Mouse (Mus musculus) hindbrain, embryonic 16.5 days (tissue): ENCODE results near the gene Mcts2. TPM values are rescaled to one million over a fixed set of nuclear protein-coding genes. Genes with fewer than 3 reads are reported as not detected.

ENCODE experiments used
- polyA plus RNA-seq: library from polyadenylated mRNA; unstranded; fragments of >200 nt; fragmentation: Nextera tagmentation; extraction: Ambion mirVana; gene quantifications from 2 replicates; pipeline ENCODE4 v1.2.1, GENCODE M21; 2015

The Mcts2 gene
- polyA plus RNA-seq, 1 experiment from 2014 or later: 36.7 TPM

Other genes starting within 250 kb of the Mcts2 start
- not detected in 2 replicates for gene Defb23, start 222.4 kb upstream of the Mcts2 start, polyA plus RNA-seq
- gene Defb20, start 210.0 kb upstream of the Mcts2 start, polyA plus RNA-seq: not detected in 2 replicates
- gene Defb22, start 196.9 kb upstream of the Mcts2 start, polyA plus RNA-seq: not detected in 2 replicates
- not detected in 2 replicates for gene Defb26, start 175.3 kb upstream of the Mcts2 start, polyA plus RNA-seq
- gene Defb28, start 168.8 kb upstream of the Mcts2 start, polyA plus RNA-seq: not detected in 2 replicates
- gene Defb29, start 146.9 kb upstream of the Mcts2 start, polyA plus RNA-seq: not detected in 2 replicates
- not detected in 2 replicates for gene Gm17416, start 117.7 kb upstream of the Mcts2 start, polyA plus RNA-seq
- gene Defb21, start 114.3 kb upstream of the Mcts2 start, polyA plus RNA-seq: not detected in 2 replicates
- gene Defb19, start 106.7 kb upstream of the Mcts2 start, polyA plus RNA-seq: not detected in 2 replicates
- not detected in 2 replicates for gene Defb45, start 87.6 kb upstream of the Mcts2 start, polyA plus RNA-seq
- not detected in 2 replicates for gene Defb36, start 82.7 kb upstream of the Mcts2 start, polyA plus RNA-seq
- gene Defb25, start 64.0 kb upstream of the Mcts2 start, polyA plus RNA-seq: not detected in 2 replicates
- 0.80 and 0.82 TPM in 2 replicates for gene Rem1, start 60.1 kb upstream of the Mcts2 start, polyA plus RNA-seq
- gene H13, start 17.6 kb upstream of the Mcts2 start, polyA plus RNA-seq: 172 and 178 TPM in 2 replicates
- 56.8 and 68.4 TPM in 2 replicates for gene Id1, start 49.2 kb downstream of the Mcts2 start, polyA plus RNA-seq
- gene Cox4i2, start 67.1 kb downstream of the Mcts2 start, polyA plus RNA-seq: 6.7 and 7.0 TPM in 2 replicates
- gene Bcl2l1, start 144.7 kb downstream of the Mcts2 start, polyA plus RNA-seq: 138 and 159 TPM in 2 replicates
- gene Tpx2, start 160.9 kb downstream of the Mcts2 start, polyA plus RNA-seq: 14.8 and 19.8 TPM in 2 replicates
- 0.21 and 0.44 TPM in 2 replicates for gene Mylk2, start 224.3 kb downstream of the Mcts2 start, polyA plus RNA-seq
- 4.2 and 4.5 TPM in 2 replicates for gene Foxs1, start 246.2 kb downstream of the Mcts2 start, polyA plus RNA-seq